Mouse (Mus musculus) heart, embryonic 10.5 days (tissue): ENCODE data around the gene Dock4. TPM values are rescaled to one million over a fixed set of nuclear protein-coding genes. Genes with fewer than 3 reads are reported as not detected.

Source experiments
- DNase-seq: peaks from one replicate; pipeline ENCODE4 v3.0.0-alpha.2; 2017; ENCODE audit warnings: low spot score
- H3K27ac ChIP-seq: fragments of 300-500 bp; sonication (generic); 2 replicates; pipeline ENCODE4 v1.5.1; 2016; ENCODE audit warnings: mild to moderate bottlenecking
- H3K27me3 ChIP-seq: fragments of 300-500 bp; sonication (generic); 2 replicates; pipeline ENCODE4 v1.6.1; 2016; ENCODE audit warnings: mild to moderate bottlenecking; ENCODE audit not compliant: poor library complexity, insufficient read depth, severe bottlenecking
- H3K36me3 ChIP-seq: fragments of 300-500 bp; sonication (generic); 2 replicates; pipeline ENCODE4 v1.6.1; 2016; ENCODE audit warnings: mild to moderate bottlenecking, moderate library complexity
- H3K4me1 ChIP-seq: fragments of 300-500 bp; sonication (generic); 2 replicates; pipeline ENCODE4 v1.6.1; 2016; ENCODE audit warnings: mild to moderate bottlenecking
- H3K4me3 ChIP-seq: fragments of 300-500 bp; sonication (generic); 2 replicates; pipeline ENCODE4 v1.5.1; 2016; ENCODE audit warnings: mild to moderate bottlenecking, moderate library complexity
- H3K9me3 ChIP-seq: fragments of 300-500 bp; sonication (generic); 2 replicates; pipeline ENCODE4 v1.6.1; 2016; ENCODE audit warnings: mild to moderate bottlenecking, moderate library complexity
- WGBS: fragments of 180-500 bp; shearing (Covaris S2); methylation state at CpG from one replicate; pipeline ENCODE4 v1.1.7; 2016; 5-methylcytosine and 5-hydroxymethylcytosine counted together
- polyA plus RNA-seq: library from polyadenylated mRNA; unstranded; fragments of >200 nt; fragmentation: Nextera tagmentation; extraction: Ambion mirVana; gene quantifications from 2 replicates; pipeline ENCODE4 v1.2.1, GENCODE M21; 2016

Gene Dock4
- polyA plus RNA-seq, 1 experiment from 2014 or later, result 10.5 TPM

GRCm38 (mm10) chr12:40471649-40472399 lies 26.1 kb downstream of the Dock4 start:
- Histone ChIP-seq H3K9me3 (no peaks in the 10 kb centered on the region), H3K27me3 (no peaks in the 10 kb centered on the region), H3K27ac (peak overlapping the region; percentile 52; the same call in 1 of the 2 replicates), H3K36me3 (no peaks in the 10 kb centered on the region), H3K4me3 (peak overlapping the region; percentile 40), H3K4me1 (peaks cover 41% of the 10 kb centered on the region)
- WGBS, result 33% methylated on average over 11 of the region's 11 CpGs
- DNase-seq, result no peak

GRCm38 (mm10) chr12:40473709-40474108 lies 28.0 kb downstream of the Dock4 start:
- DNase-seq, result no peak
- H3K4me1 ChIP-seq, result peaks cover 34% of the 10 kb centered on the region
- no peaks in the 10 kb centered on the region for H3K36me3 ChIP-seq
- no peak overlapping the region for H3K4me3 ChIP-seq
- no peaks in the 10 kb centered on the region for H3K9me3 ChIP-seq
- no peaks in the 10 kb centered on the region for H3K27me3 ChIP-seq
- no peak overlapping the region for H3K27ac ChIP-seq
- WGBS, result 46% methylated on average over 2 of the region's 2 CpGs

DNA sequence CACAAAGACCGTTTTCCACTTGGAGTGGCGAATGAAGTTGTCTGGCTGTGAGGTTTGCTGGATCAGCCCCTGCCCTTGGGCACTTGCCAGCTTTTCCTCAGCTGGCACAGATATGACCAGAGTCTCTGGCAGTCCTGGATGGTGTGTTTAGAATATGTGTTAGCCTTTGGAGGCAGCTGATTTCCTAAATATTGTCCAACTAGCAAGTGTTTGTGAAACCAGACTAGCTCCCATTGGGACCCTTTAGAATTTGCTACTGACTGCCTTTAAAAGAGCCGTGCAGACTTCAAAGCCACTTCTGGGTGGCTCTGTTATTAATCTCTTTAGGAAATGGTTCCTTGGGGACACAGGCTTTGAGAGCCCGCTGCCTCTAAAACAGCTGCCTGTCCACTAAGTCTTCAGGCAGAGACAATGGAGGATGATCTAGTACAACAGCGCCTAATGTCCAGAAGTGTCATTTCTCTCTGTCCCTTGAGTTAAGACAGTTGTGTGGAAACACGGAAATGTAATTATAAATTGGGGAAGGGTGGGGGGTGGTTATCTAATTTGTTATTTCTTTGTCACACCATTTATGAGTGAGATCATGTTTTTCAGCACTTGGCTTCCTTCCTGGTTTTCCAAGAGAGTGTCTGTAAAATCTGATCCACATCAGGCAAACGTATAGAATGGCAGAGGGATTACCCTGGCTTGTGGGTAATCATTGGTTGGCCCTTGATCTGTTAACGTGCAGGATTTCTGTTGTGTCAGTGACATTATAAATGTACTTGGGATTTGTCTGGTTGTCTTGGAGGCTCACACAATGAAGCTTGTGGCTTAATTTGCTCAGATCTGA lies 32.1 kb downstream of the Dock4 start:
- H3K27ac ChIP-seq, result no peak overlapping the region
- H3K4me3 ChIP-seq, result no peak overlapping the region
- no peaks in the 10 kb centered on the region for H3K27me3 ChIP-seq
- no peaks in the 10 kb centered on the region for H3K9me3 ChIP-seq
- H3K4me1 ChIP-seq, result peaks cover 19% of the 10 kb centered on the region
- no peaks in the 10 kb centered on the region for H3K36me3 ChIP-seq
- no peak for DNase-seq
- WGBS, result 61% methylated on average over 8 of the region's 8 CpGs

DNA sequence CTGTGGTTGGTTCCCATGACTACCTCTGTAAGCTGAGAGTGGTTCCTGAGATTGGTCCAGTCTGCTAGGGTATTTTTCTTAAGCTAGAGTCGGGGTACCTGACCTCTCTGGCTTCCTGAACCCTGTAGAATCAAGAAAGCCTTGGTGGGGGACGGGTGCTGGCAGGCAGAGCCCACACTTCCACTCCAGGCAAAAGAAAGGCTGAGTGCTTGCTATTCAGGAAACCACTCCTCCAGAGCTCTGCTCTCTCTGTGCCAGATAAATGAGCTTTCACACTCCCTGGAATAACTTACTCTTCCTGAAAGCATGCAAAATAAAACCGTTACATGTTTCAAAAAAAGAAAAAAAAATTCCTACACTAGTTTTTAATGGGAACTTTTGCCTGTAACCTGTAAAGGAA lies 38.5 kb downstream of the Dock4 start:
- H3K4me3 ChIP-seq, result no peak overlapping the region
- H3K36me3 ChIP-seq, result no peaks in the 10 kb centered on the region
- 22% methylated on average over 3 of the region's 3 CpGs for whole genome bisulfite sequencing
- H3K9me3 ChIP-seq, result no peaks in the 10 kb centered on the region
- no peaks in the 10 kb centered on the region for H3K27me3 ChIP-seq
- peaks cover 30% of the 10 kb centered on the region for H3K4me1 ChIP-seq
- peak overlapping the region; percentile 26; the same call in 1 of the 2 replicates for H3K27ac ChIP-seq
- DNase-seq, result no peak

DNA sequence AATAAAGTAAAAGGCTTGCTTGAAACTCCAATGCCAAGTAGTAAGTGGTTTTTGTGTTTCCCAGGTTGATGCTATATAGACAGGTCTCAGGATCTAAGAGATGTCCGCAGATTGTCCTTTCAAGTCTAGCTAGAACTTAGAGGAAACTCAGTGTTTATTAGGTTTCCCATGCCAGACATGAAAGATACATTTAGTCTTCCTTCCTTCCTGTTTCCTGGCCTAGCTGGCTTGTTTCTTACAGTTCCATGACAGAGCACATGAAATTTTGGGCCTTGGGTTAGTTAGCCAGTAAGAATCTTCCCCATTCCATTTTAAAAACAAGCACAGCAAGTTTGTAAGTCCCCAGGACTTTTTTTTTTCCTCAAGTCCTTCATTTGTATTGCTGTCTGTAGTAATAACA lies 39.5 kb downstream of the Dock4 start:
- no peak overlapping the region for H3K4me3 ChIP-seq
- no peaks in the 10 kb centered on the region for H3K27me3 ChIP-seq
- no peaks in the 10 kb centered on the region for H3K36me3 ChIP-seq
- WGBS, result 79% methylated on average over 1 of the region's 1 CpGs
- no peaks in the 10 kb centered on the region for H3K9me3 ChIP-seq
- H3K27ac ChIP-seq, result no peak overlapping the region
- H3K4me1 ChIP-seq, result peaks cover 30% of the 10 kb centered on the region
- no peak for DNase-seq

DNA sequence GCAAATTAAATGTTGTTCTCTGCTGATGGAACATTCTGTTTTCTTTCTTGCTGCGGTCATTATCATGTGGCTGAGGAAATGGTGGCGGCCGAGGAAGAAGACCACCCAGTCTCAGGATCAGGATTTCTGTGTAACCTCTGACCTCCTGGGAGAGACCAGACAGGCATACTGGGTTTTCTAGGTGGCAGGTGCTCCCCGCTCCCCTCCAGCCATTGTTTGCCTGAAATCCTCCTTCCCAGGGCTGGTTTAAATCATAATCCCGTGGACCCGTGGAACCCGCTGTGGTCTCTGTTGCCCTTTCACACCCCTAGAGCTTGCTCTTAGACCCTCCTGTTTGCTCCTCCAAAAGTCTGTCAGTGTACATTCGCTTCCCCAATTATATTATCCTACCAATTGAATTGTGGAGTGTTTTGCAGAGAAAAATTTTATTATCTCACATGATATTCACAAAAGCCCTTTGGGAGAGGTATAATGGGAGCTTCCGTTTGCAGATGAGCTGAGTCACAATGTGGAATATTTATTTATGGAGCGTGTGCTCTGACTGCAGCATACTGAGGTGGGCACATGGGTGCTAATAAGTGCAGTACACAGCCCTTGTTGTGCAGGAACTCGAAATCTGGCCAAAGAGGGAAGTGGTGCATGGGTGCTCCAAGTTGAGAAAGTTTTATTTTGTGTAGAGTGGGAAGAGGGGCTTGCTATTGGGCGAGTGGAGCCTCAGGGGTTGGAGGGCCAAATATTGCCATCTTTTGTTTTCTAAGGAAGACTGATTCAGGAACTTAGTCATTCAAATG lies 40.5 kb downstream of the Dock4 start:
- WGBS, result 61% methylated on average over 12 of the region's 12 CpGs
- H3K4me3 ChIP-seq, result no peak overlapping the region
- DNase-seq, result no peak
- peaks cover 30% of the 10 kb centered on the region for H3K4me1 ChIP-seq
- no peaks in the 10 kb centered on the region for H3K9me3 ChIP-seq
- H3K27ac ChIP-seq, result no peak overlapping the region
- no peaks in the 10 kb centered on the region for H3K27me3 ChIP-seq
- H3K36me3 ChIP-seq, result no peaks in the 10 kb centered on the region

DNA sequence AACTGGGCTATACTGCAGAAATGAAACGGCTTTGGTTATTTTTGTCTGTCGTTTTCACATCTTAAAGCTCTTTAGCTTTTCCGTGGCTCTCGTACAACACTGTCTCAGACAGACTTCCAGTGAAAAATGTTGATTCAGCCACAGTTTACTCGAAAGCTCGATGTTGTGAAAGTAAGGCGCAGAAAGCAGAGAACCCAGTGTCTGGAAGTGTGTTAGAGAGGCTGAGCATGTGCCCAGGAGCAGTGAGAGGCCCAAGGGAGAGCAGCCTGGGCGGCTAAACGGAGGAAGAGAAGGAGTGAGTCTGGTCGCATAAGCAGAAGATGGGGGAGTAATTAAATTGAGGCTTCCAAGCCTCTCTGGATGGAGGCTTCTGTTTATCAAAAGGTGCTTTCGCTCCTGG lies 50.6 kb downstream of the Dock4 start:
- no peak overlapping the region for H3K27ac ChIP-seq
- H3K9me3 ChIP-seq, result no peaks in the 10 kb centered on the region
- no peak for DNase-seq
- H3K4me1 ChIP-seq, result peaks cover 29% of the 10 kb centered on the region
- H3K4me3 ChIP-seq, result no peak overlapping the region
- 64% methylated on average over 11 of the region's 11 CpGs for WGBS
- H3K36me3 ChIP-seq, result no peaks in the 10 kb centered on the region
- H3K27me3 ChIP-seq, result no peaks in the 10 kb centered on the region

- WGBS, result 62% methylated on average over 5 of the region's 5 CpGs
- peaks cover 29% of the 10 kb centered on the region for H3K4me1 ChIP-seq
- no peak overlapping the region for H3K27ac ChIP-seq
- no peak overlapping the region for H3K4me3 ChIP-seq
- H3K27me3 ChIP-seq, result no peaks in the 10 kb centered on the region
- DNase-seq, result no peak
- H3K36me3 ChIP-seq, result no peaks in the 10 kb centered on the region
- H3K9me3 ChIP-seq, result no peaks in the 10 kb centered on the region
These were observed 52.1 kb downstream of the Dock4 start for GRCm38 (mm10) chr12:40497806-40498205.

DNA sequence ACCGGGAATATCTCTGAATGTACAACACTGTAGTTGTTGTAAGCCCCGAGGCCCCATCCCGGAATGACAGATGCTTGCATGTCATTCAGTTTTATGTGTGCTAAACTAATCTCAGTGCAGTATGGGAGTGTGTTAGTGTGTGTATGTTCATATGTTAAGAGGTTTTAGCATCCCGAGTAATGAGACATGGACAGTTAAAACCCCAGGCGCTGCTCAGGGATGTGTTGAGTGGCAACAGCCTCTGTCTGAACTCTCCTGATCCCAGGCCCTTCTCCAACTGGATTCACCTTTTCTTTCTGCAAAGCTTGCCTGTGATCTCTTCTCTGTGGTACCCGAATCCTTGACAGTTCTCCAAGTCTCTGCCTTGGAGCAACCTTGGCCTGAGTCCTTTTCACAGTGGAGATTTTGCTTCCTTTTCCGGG lies 52.5 kb downstream of the Dock4 start:
- no peaks in the 10 kb centered on the region for H3K36me3 ChIP-seq

GRCm38 (mm10) chr12:40498928-40499626 lies 53.3 kb downstream of the Dock4 start:
- no peak for DNase-seq
- Histone ChIP-seq H3K27me3 (no peaks in the 10 kb centered on the region), H3K4me3 (no peak overlapping the region), H3K36me3 (no peaks in the 10 kb centered on the region), H3K27ac (peak overlapping the region; percentile 13; the same call in 1 of the 2 replicates), H3K4me1 (peaks cover 29% of the 10 kb centered on the region), H3K9me3 (no peaks in the 10 kb centered on the region)
- 51% methylated on average over 15 of the region's 15 CpGs for WGBS

More for the DNA sequence above, 52.5 kb downstream of the Dock4 start:
- no peak overlapping the region for H3K27ac ChIP-seq
- no peaks in the 10 kb centered on the region for H3K9me3 ChIP-seq
- H3K4me1 ChIP-seq, result peaks cover 29% of the 10 kb centered on the region
- no peaks in the 10 kb centered on the region for H3K27me3 ChIP-seq
- DNase-seq, result no peak
- WGBS, result 72% methylated on average over 7 of the region's 7 CpGs
- H3K4me3 ChIP-seq, result no peak overlapping the region

- no peak overlapping the region for H3K4me3 ChIP-seq
- peak overlapping the region; percentile 13; the same call in 1 of the 2 replicates for H3K27ac ChIP-seq
- no peaks in the 10 kb centered on the region for H3K36me3 ChIP-seq
- H3K27me3 ChIP-seq, result no peaks in the 10 kb centered on the region
- WGBS, result 41% methylated on average over 5 of the region's 5 CpGs
- H3K9me3 ChIP-seq, result no peaks in the 10 kb centered on the region
- no peak for DNase-seq
- H3K4me1 ChIP-seq, result peaks cover 29% of the 10 kb centered on the region
These were observed 54.0 kb downstream of the Dock4 start for GRCm38 (mm10) chr12:40499627-40500329.

DNA sequence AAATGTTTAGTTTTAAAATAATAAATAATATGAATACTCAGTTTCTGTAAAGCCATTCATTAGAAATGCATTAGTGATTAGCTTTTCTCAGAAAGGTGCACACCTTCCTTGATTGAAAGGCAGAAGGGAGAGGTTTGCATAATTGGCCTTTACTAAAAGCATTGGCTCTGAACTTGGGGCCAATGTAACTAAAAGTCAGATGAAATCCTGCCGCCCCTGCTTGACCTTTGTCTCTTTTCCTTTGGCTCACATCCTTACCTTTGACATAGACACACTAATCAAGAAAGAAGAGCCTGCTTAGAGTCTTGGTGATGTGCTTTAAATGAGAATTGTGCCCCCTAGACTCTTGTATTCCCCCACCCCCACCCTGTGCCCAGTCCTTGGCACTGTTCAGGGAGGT lies 55.4 kb downstream of the Dock4 start:
- no peaks in the 10 kb centered on the region for H3K9me3 ChIP-seq
- no peak overlapping the region for H3K27ac ChIP-seq
- DNase-seq, result no peak
- no peaks in the 10 kb centered on the region for H3K36me3 ChIP-seq
- 93% methylated on average over 1 of the region's 1 CpGs for WGBS
- no peak overlapping the region for H3K4me3 ChIP-seq
- H3K27me3 ChIP-seq, result no peaks in the 10 kb centered on the region
- peaks cover 28% of the 10 kb centered on the region for H3K4me1 ChIP-seq
